Mouse (Mus musculus): ENCODE data around the gene Ism2.

GRCm38 (mm10) chr12:87229633-87230032 lies 69.9 kb downstream of the Ism2 start:
- TF ChIP-seq CTCF (IDR thresholded peaks at IDR 0.05; ENCODE audit: control insufficient read depth, insufficient read depth, low read length) (no peak), POLR2A (IDR thresholded peaks at IDR 0.05; ENCODE audit: borderline replicate concordance, control insufficient read depth, low read depth, low read length) (no peak)

Measured in bone marrow, adult 2 months (tissue).